Mouse (Mus musculus): ENCODE measurements at regions not wholly inside any gene's neighbourhood (a gene's known extent, or its start where the extent isn't known, plus 50 kb on each side); places are given as distances from the start of the nearest gene placed in this dataset.

- no peak for DNase-seq
These were observed 175.5 kb downstream of the 1700129C05Rik start for GRCm38 (mm10) chr14:58967163-58967562.

DNA sequence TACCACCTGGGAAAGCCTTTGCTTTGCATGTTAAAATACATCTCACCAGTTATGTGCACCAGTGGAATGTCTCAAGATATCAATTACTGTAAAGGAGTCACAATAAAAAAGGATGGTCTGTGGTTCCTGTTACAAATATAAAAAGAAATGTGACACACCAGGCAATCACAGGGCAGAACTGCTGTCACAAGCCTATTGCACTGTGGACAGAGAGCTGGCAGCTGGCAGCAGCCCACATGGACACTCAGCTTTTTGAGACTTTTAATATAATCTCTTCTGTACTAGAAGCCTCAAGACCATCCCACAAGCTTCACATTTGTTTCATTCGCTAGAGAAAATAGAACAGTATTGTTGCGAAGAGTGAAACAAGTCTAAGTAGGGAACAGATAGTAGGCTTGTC is 197.7 kb downstream of the 1700129C05Rik start:
- DNase-seq, result no peak

DNA sequence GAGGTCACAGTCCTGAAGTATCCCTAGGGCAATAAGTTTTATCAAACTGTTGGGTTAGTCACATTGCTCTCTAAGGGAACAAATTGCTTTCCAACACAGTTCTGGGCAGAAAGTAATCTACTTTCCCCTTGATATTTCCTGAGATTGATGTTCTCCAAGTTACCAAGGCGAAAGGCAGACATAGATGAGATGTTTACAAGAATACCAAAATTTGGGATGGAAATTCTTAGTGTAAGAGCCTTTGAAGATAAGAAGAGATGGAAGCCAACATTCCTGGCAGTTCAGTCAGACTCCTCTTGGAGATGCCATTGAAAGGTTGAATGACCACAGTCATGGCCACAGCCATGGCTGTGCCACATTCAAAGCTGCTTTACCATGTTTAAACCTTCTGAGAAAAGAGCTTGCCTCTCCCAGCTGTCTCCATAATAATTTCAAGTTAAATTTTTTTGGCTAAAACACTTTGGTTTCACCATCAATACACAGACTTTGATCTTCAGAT is 199.4 kb downstream of the 1700129C05Rik start:
- DNase-seq, result no peak

GRCm38 (mm10) chr14:58939086-58939485 is 203.6 kb downstream of the 1700129C05Rik start:
- no peak for DNase-seq

- DNase-seq, result no peak
These were observed 204.1 kb downstream of the 1700129C05Rik start for GRCm38 (mm10) chr14:58938601-58938970.

DNA sequence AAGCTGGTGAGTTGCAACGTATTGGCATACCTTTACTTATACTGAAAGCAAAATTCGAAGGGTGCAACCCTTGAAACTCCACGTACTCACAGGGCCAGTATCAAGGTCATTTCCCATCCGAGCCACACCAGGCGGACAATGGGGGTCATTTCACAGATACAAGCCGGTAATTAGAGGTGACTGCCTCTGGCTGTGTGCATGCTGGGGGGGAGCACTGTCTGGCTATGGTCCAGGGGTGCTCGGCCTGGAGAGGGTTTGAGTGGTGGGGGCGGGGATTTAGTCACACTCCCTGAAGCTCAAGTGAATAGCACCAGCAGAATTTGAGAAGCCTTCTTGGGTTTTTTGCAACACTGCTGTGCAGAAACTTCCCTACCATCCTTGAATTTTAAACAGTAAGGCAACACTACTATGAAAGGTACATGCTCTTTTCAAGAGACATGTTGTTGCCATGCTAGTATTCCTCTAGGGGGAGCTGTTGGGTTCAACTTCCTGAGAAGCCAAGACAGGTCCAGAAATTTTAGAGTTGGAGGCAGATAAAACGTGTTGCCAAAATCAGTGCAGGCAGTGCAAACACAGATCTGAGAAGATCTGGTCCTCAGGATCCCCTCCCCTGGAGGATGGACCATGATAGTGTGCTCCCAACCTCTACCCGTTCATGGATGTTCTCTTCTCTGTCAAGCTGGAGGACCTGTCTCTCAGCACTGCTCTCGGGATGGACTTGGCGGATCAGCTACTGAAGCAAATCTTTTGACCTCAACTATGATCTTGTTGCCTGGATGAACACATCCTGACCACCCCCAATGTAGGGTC is 204.7 kb downstream of the 1700129C05Rik start:
- DNase-seq, result no peak

DNA sequence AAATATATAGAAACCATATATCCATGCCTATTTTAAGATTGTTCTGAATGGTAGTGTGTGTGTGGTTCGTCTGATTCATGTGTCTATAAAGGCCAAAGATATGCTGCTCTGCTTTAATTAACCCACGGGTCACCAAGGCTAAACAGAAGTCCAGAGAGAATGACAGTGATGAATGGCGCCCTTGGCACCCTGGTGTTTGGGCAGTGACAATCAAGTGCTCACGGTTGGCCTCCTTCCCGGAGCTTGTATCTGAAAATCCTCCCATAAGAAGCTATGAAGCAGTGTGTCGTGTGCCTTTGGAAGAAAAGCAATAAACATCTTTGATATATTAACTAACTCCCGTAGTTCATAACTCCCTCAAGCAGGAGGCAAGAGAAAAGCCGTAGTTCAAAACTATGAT is 205.4 kb downstream of the 1700129C05Rik start:
- DNase-seq, result no peak

DNA sequence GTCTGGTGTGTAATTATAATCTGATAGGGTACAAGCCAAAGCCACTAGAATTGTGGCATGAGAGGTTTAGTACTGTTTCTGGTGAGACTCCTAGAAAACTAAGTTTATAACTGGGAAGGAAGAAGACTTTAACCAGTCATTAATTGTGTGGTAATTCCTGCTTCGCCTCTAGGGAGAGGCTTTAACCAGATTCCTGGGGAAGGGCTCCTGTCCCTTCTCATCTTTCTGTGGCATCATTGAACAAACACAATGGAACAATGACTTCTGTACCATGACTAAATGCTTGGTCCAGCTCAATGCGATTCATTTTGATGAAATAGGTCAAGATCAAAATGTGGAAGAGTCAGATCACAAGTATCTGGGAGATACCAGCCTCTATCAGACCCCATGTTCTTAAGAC is 206.6 kb downstream of the 1700129C05Rik start:
- DNase-seq, result no peak

DNA sequence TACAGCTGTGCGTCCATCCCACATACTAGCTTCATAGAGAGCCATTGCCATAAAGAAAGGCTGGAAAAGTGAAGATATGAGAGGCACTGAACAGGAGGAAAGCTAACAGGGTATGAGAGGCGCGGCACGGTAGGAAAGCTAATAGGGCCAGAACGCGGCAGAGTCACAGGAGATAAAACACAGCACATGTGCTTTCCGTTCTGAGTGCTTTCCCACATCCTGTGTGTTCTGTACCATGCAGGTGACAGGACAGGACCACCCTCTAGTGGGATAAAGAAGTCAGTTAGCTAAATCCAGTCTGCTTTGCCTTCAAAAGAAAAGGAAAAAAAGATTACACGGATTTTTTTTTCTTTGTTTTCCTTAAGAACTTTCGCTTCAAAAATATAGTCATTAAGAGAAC is 224.8 kb downstream of the 1700129C05Rik start:
- DNase-seq, result no peak

DNA sequence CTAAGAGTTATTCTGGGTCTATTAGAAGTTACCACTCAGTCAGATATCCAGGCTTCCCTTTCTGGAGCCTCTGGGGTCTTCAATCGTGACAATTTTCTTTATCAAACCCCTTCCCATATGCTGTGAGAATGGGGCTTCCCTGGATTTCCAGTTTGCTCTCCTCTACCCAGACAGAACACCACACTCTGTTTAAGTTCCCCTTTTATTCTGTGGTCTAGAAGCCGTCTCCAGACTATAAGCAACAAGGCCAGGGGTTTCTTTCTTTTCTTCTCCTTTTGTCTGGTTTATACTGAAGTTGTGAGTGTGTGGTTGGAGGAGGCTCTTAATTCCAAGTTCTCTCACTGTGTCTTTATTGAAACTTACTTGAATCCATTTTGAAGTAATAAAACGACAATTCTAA is 225.5 kb downstream of the 1700129C05Rik start:
- DNase-seq, result no peak

- DNase-seq, result no peak
These were observed 227.8 kb downstream of the 1700129C05Rik start for GRCm38 (mm10) chr14:58914937-58915336.

DNA sequence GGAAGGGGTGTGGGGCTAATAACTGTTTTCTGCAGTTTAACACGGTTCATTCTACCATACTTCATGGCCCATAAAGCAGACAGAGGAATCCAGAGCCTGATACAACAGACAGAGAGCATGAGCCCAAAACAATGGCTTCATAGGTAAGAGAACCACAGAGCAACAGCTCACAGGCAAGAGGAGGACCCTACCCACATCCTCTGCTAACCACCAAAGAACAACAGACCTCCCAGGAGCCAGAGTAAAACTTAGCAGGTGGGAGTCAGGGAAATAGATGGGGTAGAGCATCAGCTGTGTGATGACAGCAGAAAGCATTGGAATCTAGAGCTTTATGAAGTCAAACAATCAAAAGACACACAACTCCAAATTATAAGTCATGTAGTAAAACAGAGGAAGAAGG is 231.8 kb downstream of the 1700129C05Rik start:
- no peak for DNase-seq

GRCm38 (mm10) chr14:58907932-58908331 is 234.8 kb downstream of the 1700129C05Rik start:
- DNase-seq, result no peak

DNA sequence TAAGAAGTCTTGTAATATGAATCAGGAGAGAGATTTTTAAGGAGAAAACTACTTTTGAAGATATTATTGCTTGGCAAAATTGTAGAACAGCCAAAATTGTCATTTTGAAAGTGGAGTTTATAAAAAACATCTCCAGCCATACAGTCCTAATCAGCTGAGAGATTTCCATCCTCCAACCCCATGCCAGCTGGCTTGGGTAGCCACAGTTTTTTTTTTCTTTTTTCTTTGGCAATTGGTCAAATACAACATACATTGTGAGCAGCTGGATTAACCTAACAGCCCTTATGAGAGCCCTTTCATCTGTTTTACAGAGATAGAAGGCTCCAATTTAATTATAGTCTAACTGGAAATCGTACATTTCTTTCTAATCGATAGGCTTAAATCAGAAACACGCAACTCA is 235.3 kb downstream of the 1700129C05Rik start:
- no peak for DNase-seq

DNA sequence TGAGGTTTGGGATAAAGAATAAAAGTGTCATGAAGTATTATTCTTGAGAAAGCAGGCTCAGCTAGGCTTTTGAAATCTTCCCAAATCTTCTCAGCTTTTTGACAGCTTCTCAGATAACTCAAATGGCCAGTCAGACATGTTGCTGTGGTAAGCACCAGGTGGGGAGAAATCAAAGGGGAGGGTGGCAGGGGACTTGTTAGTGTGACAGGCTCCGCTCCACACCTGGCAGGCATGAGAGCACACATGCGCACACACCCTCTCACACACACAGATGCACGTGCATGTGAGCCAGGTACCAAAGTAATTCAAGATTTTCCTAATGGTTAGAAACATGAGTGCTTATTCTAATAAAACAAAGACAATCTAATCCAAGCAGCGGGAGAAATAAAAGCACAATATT is 236.1 kb downstream of the 1700129C05Rik start:
- DNase-seq, result no peak

GRCm38 (mm10) chr14:58868176-58868949 is 274.3 kb downstream of the 1700129C05Rik start:
- DNase-seq, result no peak

GRCm38 (mm10) chr14:58867396-58868107 is 275.1 kb downstream of the 1700129C05Rik start:
- no peak for DNase-seq

GRCm38 (mm10) chr14:58854871-58855270 is 287.8 kb downstream of the 1700129C05Rik start:
- no peak for DNase-seq

DNA sequence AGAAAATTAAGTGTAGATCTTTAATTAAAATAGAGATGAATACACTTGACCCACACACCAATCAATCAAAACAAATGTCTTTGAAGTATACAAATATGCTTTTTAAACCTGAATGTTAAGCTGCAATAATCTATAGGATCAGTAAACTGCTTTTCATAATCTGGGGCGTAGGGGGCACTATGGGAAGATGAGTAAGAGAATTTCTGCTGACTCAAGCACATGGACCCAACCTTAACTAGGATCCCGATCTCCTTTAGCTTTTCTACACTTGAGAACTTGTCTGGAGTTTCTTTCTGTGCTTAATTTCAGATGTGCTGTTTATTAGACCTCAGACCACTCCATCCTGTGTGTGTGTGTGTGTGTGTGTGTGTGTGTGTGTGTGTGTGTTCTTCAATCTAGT is 298.1 kb downstream of the 1700129C05Rik start:
- DNase-seq, result no peak

GRCm38 (mm10) chr14:58842196-58842886 is 300.4 kb downstream of the 1700129C05Rik start:
- DNase-seq, result no peak

DNA sequence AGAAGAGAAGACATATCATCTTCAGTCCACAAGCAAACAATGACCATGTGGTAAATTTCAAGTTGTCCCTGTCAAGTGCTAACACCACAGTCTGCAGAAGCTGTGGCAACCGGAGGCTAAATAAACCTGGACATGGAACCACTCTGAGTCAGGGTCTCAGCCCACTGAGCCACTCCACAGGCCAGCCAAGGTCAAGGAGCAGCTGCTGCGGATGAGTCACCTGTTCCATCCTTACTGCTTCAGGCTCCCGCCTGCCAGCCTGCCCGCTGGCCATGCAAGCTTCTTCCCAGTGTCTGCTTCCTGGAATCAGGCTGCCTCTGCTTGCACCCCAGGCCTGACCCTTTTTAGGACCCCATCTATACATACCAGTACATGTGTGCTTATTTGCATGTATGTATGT is 319.8 kb downstream of the 1700129C05Rik start:
- no peak for DNase-seq

- DNase-seq, result no peak
These were observed 324.7 kb downstream of the 1700129C05Rik start for GRCm38 (mm10) chr14:58817961-58818504.

GRCm38 (mm10) chr14:58816540-58816876 is 326.2 kb downstream of the 1700129C05Rik start:
- no peak for DNase-seq
